Mouse (Mus musculus) embryonic facial prominence, embryonic 11.5 days (tissue): Measurements from ENCODE around the gene Gcnt1. TPM values are rescaled to one million over a fixed set of nuclear protein-coding genes. Genes with fewer than 3 reads are reported as not detected.
A peak's percentile ranks its signal among the peaks of the same experiment; 100 is the strongest.

Source experiments
- ATAC-seq: fragments of 200-750 bp; cut with Nextera tagmentation; replicated peaks from 2 replicates; pipeline ENCODE4 v1.8.0; 2017; ENCODE audit warnings: low read depth; ENCODE audit not compliant: insufficient number of reproducible peaks, low FRiP score, low TSS enrichment
- DNase-seq: peaks from one replicate; pipeline ENCODE4 v3.0.0-alpha.2; 2015; ENCODE audit warnings: low spot score
- H3K27ac ChIP-seq: fragments of 300-500 bp; sonication (generic); replicated peaks from 2 replicates; pipeline ENCODE4 v1.5.1; 2014; ENCODE audit warnings: mild to moderate bottlenecking, low read depth, low read length, control low read depth
- H3K27me3 ChIP-seq: fragments of 300-500 bp; sonication (generic); 2 replicates; pipeline ENCODE4 v1.6.1; 2014; ENCODE audit warnings: mild to moderate bottlenecking, low read length, moderate library complexity, mixed read lengths; ENCODE audit not compliant: control insufficient read depth, insufficient read depth
- H3K36me3 ChIP-seq: fragments of 300-500 bp; sonication (generic); replicated peaks from 2 replicates; pipeline ENCODE4 v1.6.1; 2014; ENCODE audit warnings: low read depth, mild to moderate bottlenecking, low read length, moderate library complexity, mixed read lengths; ENCODE audit not compliant: control insufficient read depth, insufficient read depth
- H3K4me1 ChIP-seq: fragments of 300-500 bp; sonication (generic); 2 replicates; pipeline ENCODE4 v1.6.1; 2014; ENCODE audit warnings: low read length, mixed read lengths; ENCODE audit not compliant: control insufficient read depth, insufficient read depth
- H3K4me2 ChIP-seq: fragments of 300-500 bp; sonication (generic); 2 replicates; pipeline ENCODE4 v1.6.1; 2014; ENCODE audit warnings: low read depth, mild to moderate bottlenecking, control low read depth, low read length, moderate library complexity
- H3K4me3 ChIP-seq: fragments of 300-500 bp; sonication (generic); 2 replicates; pipeline ENCODE4 v1.5.1; 2014; ENCODE audit warnings: low read depth, low read length, control low read depth
- H3K9ac ChIP-seq: fragments of 300-500 bp; sonication (generic); replicated peaks from 2 replicates; pipeline ENCODE4 v1.6.1; 2014; ENCODE audit warnings: mild to moderate bottlenecking, control low read depth, low read length
- H3K9me3 ChIP-seq: fragments of 300-500 bp; sonication (generic); replicated peaks from 2 replicates; pipeline ENCODE4 v1.6.1; 2016; ENCODE audit warnings: mild to moderate bottlenecking, low read length, inconsistent platforms, mixed read lengths; ENCODE audit not compliant: control insufficient read depth
- whole genome bisulfite sequencing: fragments of 180-500 bp; shearing (Covaris S2); extraction: QIAGEN DNeasy Blood & Tissue Kit; methylation state at CpG from one replicate; pipeline ENCODE4 v1.1.7; 2014; 5-methylcytosine and 5-hydroxymethylcytosine counted together
- polyA plus RNA-seq: library from polyadenylated mRNA; unstranded; fragments of >200 nt; fragmentation: Nextera tagmentation; extraction: Ambion mirVana; gene quantifications from 2 replicates; pipeline ENCODE4 v1.2.1, GENCODE M21; 2014

The Gcnt1 gene
- 5.4 and 5.7 TPM in 2 replicates for polyA plus RNA-seq

DNA sequence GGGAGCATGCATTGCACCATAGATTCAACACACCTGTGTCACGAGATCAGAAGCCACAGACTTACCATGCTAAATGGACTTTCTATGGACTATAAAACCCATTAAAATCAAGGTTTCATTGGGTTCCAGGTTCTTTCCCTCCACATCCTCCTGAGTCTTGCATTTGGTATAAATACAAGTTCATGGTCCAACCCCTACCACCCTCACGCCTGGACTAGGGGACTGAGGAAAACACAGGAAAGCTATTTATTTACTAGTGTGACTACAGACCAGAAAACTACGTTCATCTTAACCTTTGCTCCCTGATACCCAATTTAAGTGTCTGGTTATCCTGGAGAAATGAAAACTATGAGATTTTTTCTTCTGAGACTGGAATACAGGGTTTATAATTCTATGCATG, at the start of gene Gcnt1:
Gcnt1 (minus strand) TSS at position 144 of the 400 bp plus-strand sequence.
- Histone ChIP-seq H3K4me1 (no peaks in the 10 kb centered on the region), H3K36me3 (no peaks in the 10 kb centered on the region), H3K27ac (no peak within 1 kb of the TSS), H3K9me3 (no peaks in the 10 kb centered on the region), H3K4me3 (no peak within 1 kb of the TSS), H3K4me2 (no peak within 1 kb of the TSS), H3K9ac (no peak within 1 kb of the TSS), H3K27me3 (no peaks in the 10 kb centered on the region)
- no peak for DNase-seq
- ATAC-seq = no peak
- 83% methylated on average over 3 of the region's 3 CpGs for WGBS

DNA sequence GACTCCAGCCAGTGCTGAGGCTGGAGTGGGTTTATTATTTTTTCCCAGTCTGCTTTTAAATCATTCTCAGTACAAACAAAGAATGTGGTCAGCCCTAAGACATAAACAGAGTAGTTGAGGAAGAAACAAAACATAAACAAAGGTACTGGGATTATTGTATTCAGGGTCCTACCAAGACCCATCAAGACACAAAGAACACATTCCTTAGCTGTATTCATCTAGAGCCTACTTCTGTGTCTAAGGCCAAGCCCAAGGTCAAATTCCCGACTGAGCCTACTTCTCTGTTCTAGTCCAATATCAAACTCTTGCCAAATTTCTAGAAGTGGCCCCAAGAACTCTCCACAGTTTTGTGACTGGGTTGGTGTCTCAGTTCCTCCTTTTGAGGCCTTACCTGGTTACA, 45.2 kb upstream of the Gcnt1 start:
- ATAC-seq = no peak
- DNase-seq = no peak
- H3K9ac ChIP-seq = no peak overlapping the region
- 68% methylated on average over 1 of the region's 1 CpGs for WGBS
- no peak overlapping the region for H3K4me3 ChIP-seq
- no peak overlapping the region for H3K4me2 ChIP-seq
- no peaks in the 10 kb centered on the region for H3K27me3 ChIP-seq
- H3K27ac ChIP-seq = no peak overlapping the region
- H3K4me1 ChIP-seq = no peaks in the 10 kb centered on the region
- no peaks in the 10 kb centered on the region for H3K36me3 ChIP-seq
- H3K9me3 ChIP-seq = no peaks in the 10 kb centered on the region

DNA sequence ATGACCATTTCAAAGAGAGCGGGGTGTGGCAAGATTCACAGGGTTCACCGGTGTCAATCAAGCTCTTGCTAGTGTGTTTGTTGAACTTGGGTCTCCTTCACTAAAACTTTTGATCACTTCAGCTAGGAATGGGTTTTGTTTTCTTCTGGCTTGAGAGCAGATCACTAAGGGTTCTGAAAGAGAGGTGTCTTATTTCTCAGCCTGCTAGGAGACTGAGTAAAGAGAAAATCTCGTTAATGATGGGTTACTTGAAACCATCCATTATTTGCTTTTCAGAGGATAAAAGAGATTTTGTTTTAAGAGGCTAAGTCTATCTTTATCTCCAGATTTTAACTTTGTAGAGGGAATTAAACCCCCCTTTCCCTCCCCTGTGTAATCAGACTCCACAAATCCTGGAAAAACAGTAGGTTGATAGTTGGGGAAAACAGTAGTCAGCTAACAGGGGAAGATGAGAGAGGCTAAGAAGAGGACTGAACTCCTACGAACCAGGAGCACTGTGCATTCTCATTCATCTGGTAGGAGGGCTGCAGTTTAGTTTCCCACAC, 40.3 kb upstream of the Gcnt1 start:
- 41% methylated on average over 4 of the region's 4 CpGs for WGBS
- peak; percentile 26 for DNase-seq
- no peak overlapping the region for H3K27ac ChIP-seq
- H3K9ac ChIP-seq = no peak overlapping the region
- ATAC-seq = no peak
- no peaks in the 10 kb centered on the region for H3K4me1 ChIP-seq
- H3K4me3 ChIP-seq = no peak overlapping the region
- H3K4me2 ChIP-seq = no peak overlapping the region
- no peaks in the 10 kb centered on the region for H3K36me3 ChIP-seq
- no peaks in the 10 kb centered on the region for H3K27me3 ChIP-seq
- no peaks in the 10 kb centered on the region for H3K9me3 ChIP-seq

DNA sequence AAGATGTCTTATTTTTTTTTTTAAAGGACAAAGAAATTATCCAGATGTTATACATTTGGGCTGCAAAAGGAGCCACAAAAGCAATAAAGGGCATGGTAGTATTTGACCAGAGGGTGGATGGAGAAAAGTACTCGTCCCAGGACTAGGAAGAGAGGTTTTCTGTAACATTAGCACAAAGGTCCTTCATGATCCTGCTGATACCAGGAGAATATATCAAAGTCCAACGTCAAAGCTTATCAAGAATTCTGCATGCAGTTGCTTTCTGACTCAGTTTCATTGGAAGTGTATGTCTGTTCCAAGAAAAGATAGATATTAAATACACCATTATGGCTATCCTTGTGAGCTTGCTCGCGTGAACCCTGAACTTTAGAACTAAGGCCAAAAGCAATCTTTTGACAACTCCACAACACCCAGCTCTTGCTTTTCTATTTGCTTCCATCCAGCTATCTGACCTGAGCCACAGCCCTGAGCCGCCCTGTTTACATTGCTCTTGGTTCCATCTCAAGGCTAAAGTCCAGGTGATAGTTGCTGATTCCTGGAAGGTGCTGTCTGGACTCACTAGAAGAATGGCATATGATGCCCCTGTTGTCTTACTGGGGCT, 37.9 kb upstream of the Gcnt1 start:
- WGBS = 80% methylated on average over 5 of the region's 5 CpGs
- DNase-seq (no peak), ATAC-seq (no peak)
- no peaks in the 10 kb centered on the region for H3K4me1 ChIP-seq
- no peaks in the 10 kb centered on the region for H3K27me3 ChIP-seq
- no peak overlapping the region for H3K27ac ChIP-seq
- no peaks in the 10 kb centered on the region for H3K36me3 ChIP-seq
- H3K9me3 ChIP-seq = no peaks in the 10 kb centered on the region
- H3K4me3 ChIP-seq = no peak overlapping the region
- no peak overlapping the region for H3K9ac ChIP-seq
- H3K4me2 ChIP-seq = no peak overlapping the region

DNA sequence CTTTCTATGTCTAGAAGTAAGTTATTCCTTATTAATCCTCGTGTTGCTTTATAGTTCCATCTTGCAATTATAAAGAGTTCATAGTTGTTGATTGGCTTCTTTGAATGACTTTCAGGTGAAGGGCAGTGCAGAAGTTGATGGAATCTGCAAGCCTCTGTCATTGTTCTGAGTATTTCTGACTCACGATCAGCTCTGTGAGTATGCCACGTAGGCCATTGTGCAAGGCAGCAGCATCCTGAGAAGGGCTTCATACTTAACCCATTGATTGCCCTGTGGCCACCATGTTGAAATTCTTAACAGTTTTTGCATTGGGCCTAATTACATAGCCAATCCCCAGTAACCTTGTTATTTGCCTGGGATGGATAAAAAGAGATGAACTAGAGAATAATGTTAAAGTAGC, 36.7 kb upstream of the Gcnt1 start:
- no peaks in the 10 kb centered on the region for H3K27me3 ChIP-seq
- H3K4me3 ChIP-seq = no peak overlapping the region
- no peak for ATAC-seq
- H3K9ac ChIP-seq = no peak overlapping the region
- no peaks in the 10 kb centered on the region for H3K4me1 ChIP-seq
- H3K4me2 ChIP-seq = no peak overlapping the region
- no peaks in the 10 kb centered on the region for H3K9me3 ChIP-seq
- WGBS = 68% methylated on average over 3 of the region's 3 CpGs
- H3K27ac ChIP-seq = no peak overlapping the region
- no peaks in the 10 kb centered on the region for H3K36me3 ChIP-seq
- no peak for DNase-seq

DNA sequence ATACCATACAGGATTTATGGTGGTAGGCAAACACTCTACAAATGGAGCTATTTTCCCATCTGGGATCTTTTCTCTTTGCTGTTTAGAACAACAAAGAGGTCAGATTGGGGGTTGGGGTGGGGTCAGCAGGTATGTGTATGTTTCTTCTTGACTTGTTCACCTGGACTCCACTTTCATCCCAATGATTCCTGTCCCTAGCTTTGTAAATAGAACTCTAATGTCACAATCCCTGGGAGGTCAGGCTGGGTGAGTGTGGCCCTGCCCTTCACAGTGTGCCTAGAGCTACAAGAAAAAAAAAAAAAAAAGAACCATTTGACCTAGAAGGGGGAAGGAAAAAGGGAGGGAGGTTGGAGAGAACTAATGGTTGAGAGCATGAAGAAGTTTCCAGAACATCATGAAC, 35.9 kb upstream of the Gcnt1 start:
- DNase-seq = no peak
- H3K4me3 ChIP-seq = no peak overlapping the region
- no peaks in the 10 kb centered on the region for H3K9me3 ChIP-seq
- ATAC-seq = no peak
- no peaks in the 10 kb centered on the region for H3K27me3 ChIP-seq
- H3K36me3 ChIP-seq = no peaks in the 10 kb centered on the region
- no peak overlapping the region for H3K4me2 ChIP-seq
- no peaks in the 10 kb centered on the region for H3K4me1 ChIP-seq
- no peak overlapping the region for H3K27ac ChIP-seq
- H3K9ac ChIP-seq = no peak overlapping the region

DNA sequence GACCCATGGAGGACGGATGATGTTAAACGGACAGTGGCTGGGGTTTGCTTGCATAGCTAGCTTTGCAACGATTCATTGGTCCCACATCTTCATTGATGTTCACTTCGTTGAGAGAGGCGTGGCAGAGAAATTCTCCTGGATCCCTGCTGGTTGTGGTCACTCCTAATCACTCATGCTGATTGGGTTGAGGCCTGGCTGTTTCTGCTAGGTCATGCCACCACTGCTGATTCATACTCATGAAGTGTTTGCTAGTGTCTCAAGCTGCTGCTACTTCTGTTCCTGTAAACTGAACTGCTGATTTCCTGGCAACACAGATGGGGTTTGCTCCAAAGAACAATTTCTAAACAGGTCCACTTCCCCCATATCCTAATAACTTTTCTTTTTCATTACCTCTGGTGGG, 34.2 kb upstream of the Gcnt1 start:
- WGBS = 86% methylated on average over 5 of the region's 5 CpGs
- H3K36me3 ChIP-seq = no peaks in the 10 kb centered on the region
- no peaks in the 10 kb centered on the region for H3K9me3 ChIP-seq

DNA sequence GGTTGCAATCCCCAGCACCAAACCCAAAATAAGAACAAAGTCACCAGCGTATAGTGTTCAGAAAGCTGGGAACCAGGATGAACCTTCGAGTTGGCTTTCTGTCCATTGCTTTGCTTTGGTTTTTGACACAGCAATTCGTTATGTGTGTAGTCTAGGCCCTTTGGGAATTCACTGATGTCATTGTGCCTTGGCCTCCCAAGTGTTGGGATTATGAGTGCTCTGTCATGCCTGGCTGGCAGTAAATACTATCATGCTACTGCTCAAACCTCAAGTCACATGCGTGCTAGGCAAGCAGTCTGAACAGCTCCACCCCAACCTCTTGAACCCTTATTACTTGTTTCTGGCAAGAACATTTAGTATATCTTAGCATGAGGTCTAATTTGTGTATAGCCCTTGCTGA, 30.5 kb upstream of the Gcnt1 start:
- H3K9ac ChIP-seq = no peak overlapping the region
- no peaks in the 10 kb centered on the region; the same call in 1 of the 2 replicates for H3K36me3 ChIP-seq
- no peak for DNase-seq
- whole genome bisulfite sequencing = 89% methylated on average over 4 of the region's 4 CpGs
- no peaks in the 10 kb centered on the region for H3K9me3 ChIP-seq
- ATAC-seq = no peak
- no peaks in the 10 kb centered on the region for H3K4me1 ChIP-seq
- H3K4me3 ChIP-seq = no peak overlapping the region
- no peaks in the 10 kb centered on the region for H3K27me3 ChIP-seq
- H3K4me2 ChIP-seq = no peak overlapping the region
- H3K27ac ChIP-seq = no peak overlapping the region

More for the DNA sequence above, 34.2 kb upstream of the Gcnt1 start:
- ATAC-seq (no peak), DNase-seq (no peak)
- Histone ChIP-seq H3K27me3 (no peaks in the 10 kb centered on the region), H3K4me3 (no peak overlapping the region), H3K9ac (no peak overlapping the region), H3K4me1 (no peaks in the 10 kb centered on the region), H3K4me2 (no peak overlapping the region), H3K27ac (no peak overlapping the region)
